Mouse (Mus musculus) testis, adult 2 months (tissue): ENCODE data around the gene Cadps2.

Source experiments
- CTCF ChIP-seq: fragments of 200-500 bp; IDR thresholded peaks from 2 replicates; pipeline ENCODE4 v1.5.1; 2012; ENCODE audit warnings: low read depth, mild to moderate bottlenecking, inconsistent platforms, low read length, moderate library complexity; ENCODE audit not compliant: control insufficient read depth, insufficient read depth, insufficient replicate concordance
- POLR2A ChIP-seq: fragments of 200-500 bp; IDR thresholded peaks from 2 replicates; pipeline ENCODE4 v1.6.1; 2012; ENCODE audit warnings: low read depth, mild to moderate bottlenecking, inconsistent platforms, low read length, moderate library complexity; ENCODE audit not compliant: control insufficient read depth

- no peak for TF ChIP-seq POLR2A
- no peak for TF ChIP-seq CTCF
These were observed 106.5 kb downstream of the Cadps2 start for GRCm38 (mm10) chr6:23732750-23733149.
